Mouse (Mus musculus) testis, adult 2 months (tissue): ENCODE results near the gene Tnni2.

ENCODE experiments used
- CTCF ChIP-seq: fragments of 200-500 bp; IDR thresholded peaks from 2 replicates; pipeline ENCODE4 v1.5.1; 2012; ENCODE audit warnings: low read depth, mild to moderate bottlenecking, inconsistent platforms, low read length, moderate library complexity; ENCODE audit not compliant: control insufficient read depth, insufficient read depth, insufficient replicate concordance
- POLR2A ChIP-seq: fragments of 200-500 bp; IDR thresholded peaks from 2 replicates; pipeline ENCODE4 v1.6.1; 2012; ENCODE audit warnings: low read depth, mild to moderate bottlenecking, inconsistent platforms, low read length, moderate library complexity; ENCODE audit not compliant: control insufficient read depth

DNA sequence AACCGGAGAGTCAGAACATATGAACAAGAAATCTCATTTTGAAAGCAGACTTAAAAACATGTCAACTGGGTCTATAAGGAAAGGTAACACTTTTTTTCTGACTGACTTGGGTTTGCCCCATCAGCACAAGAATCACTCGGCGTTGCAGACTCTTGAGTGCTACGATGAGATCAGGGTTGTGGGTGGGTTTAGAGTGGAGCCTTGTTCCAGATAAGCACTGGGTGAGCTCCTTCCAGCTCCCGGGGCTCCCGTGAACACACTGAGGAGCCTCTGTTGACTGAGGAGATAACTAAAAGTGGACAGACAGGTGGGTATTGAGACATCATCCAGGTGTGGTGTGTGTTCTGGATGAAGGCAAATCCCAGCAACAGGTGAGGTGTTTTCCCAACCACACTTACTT, 28.3 kb upstream of the Tnni2 start:
- TF ChIP-seq CTCF (no peak), POLR2A (no peak)
